Mouse (Mus musculus) urinary bladder, postnatal 10 days (tissue): ENCODE measurements around the gene Zkscan2.

Source experiments
- DNase-seq: peaks from one replicate; pipeline ENCODE4 v3.0.0; 2022; ENCODE audit warnings: low spot score

Gene Zkscan2

GRCm38 (mm10) chr7:123431206-123431605, 69.0 kb downstream of the Zkscan2 start:
- no peak for DNase-seq

DNA sequence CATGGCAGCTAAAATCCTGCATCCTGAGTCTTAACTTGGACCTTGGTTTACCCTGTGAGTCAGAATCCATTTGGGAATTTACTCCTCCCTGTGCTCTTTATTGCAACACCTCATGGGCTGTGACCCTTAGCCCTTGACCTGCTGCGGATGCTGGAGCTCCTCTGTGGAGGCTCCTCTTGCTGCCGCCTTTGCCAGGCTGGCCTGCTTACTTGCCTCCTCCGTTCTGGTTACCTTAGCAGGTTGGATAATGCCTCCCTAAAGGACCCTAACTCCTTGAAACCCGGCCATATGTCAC, 69.9 kb downstream of the Zkscan2 start:
- no peak for DNase-seq

GRCm38 (mm10) chr7:123429624-123430410, 70.4 kb downstream of the Zkscan2 start:
- DNase-seq, result no peak
